Mouse (Mus musculus) intestine, embryonic 14.5 days (tissue): ENCODE measurements around the gene Top2a. TPM values are rescaled to one million over a fixed set of nuclear protein-coding genes. Genes with fewer than 3 reads are reported as not detected.

Experiments used
- ATAC-seq: fragments of 200-750 bp; cut with Nextera tagmentation; replicated peaks from 2 replicates; pipeline ENCODE4 v1.8.0; 2017; ENCODE audit warnings: low read depth, moderate number of reproducible peaks, moderate TSS enrichment, moderate library complexity; ENCODE audit not compliant: low FRiP score, low TSS enrichment
- DNase-seq: peaks from one replicate; pipeline ENCODE4 v3.0.0-alpha.2; 2018; ENCODE audit warnings: low spot score
- H3K27ac ChIP-seq: fragments of 300-500 bp; sonication (generic); 2 replicates; pipeline ENCODE4 v1.5.1; 2014; ENCODE audit warnings: low read depth, mild to moderate bottlenecking, control low read depth
- H3K27me3 ChIP-seq: fragments of 300-500 bp; sonication (generic); replicated peaks from 2 replicates; pipeline ENCODE4 v1.6.1; 2014; ENCODE audit warnings: low read length, control low read depth; ENCODE audit not compliant: control insufficient read depth, insufficient read depth
- H3K36me3 ChIP-seq: fragments of 300-500 bp; sonication (generic); 2 replicates; pipeline ENCODE4 v1.6.1; 2014; ENCODE audit warnings: low read length, control low read depth; ENCODE audit not compliant: control insufficient read depth, insufficient read depth
- H3K4me1 ChIP-seq: fragments of 300-500 bp; sonication (generic); replicated peaks from 2 replicates; pipeline ENCODE4 v1.6.1; 2014; ENCODE audit warnings: low read length, control low read depth, mixed read lengths; ENCODE audit not compliant: control insufficient read depth, insufficient read depth
- H3K4me2 ChIP-seq: fragments of 300-500 bp; sonication (generic); 2 replicates; pipeline ENCODE4 v1.6.1; 2014; ENCODE audit warnings: low read length
- H3K4me3 ChIP-seq: fragments of 300-500 bp; sonication (generic); 2 replicates; pipeline ENCODE4 v1.5.1; 2014; ENCODE audit warnings: low read depth, low read length, control low read depth, mixed read lengths
- H3K9ac ChIP-seq: fragments of 300-500 bp; sonication (generic); 2 replicates; pipeline ENCODE4 v1.6.1; 2014; ENCODE audit warnings: mild to moderate bottlenecking, low read length
- H3K9me3 ChIP-seq: fragments of 300-500 bp; sonication (generic); 2 replicates; pipeline ENCODE4 v1.6.1; 2016; ENCODE audit warnings: low read length, control low read depth; ENCODE audit not compliant: control insufficient read depth
- WGBS: fragments of 180-500 bp; shearing (Covaris S2); extraction: QIAGEN DNeasy Blood & Tissue Kit; methylation state at CpG from one replicate; pipeline ENCODE4 v1.1.7; 2014; 5-methylcytosine and 5-hydroxymethylcytosine counted together
- polyA plus RNA-seq: library from polyadenylated mRNA; unstranded; fragments of >200 nt; fragmentation: Nextera tagmentation; extraction: Ambion mirVana; gene quantifications from 2 replicates; pipeline ENCODE4 v1.2.1, GENCODE M21; 2014

The Top2a gene
- polyA plus RNA-seq, 1 experiment from 2014 or later: 248 TPM

DNA sequence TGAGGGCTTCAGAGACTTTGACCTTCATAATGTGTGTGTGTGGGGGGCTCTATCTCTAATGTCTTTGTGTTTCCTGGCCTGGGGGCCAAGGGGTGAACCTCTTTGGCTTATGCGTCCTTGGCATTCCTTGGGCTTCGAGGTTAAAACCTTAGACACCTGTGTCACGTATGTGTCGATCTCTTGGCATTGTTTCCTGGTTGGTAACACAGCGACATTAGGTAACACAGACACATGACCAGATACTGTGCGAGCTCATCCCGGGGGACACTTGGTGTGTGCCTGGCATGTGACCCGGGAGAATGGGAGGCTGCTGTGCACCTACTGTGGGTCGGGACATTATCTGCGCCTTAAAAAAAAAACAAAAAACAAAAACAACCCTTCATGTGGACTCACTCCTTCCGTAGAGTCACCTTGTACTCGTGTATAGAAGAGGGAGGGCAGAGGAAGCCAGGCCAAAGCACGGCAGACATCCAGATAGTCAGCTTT, 70.1 kb downstream of the Top2a start:
- Histone ChIP-seq H3K4me1 (peaks cover 52% of the 10 kb centered on the region), H3K9me3 (no peaks in the 10 kb centered on the region), H3K27me3 (no peaks in the 10 kb centered on the region), H3K9ac (no peak overlapping the region), H3K4me3 (no peak overlapping the region), H3K27ac (peak overlapping the region; percentile 83), H3K36me3 (peaks cover 25% of the 10 kb centered on the region), H3K4me2 (peak overlapping the region; percentile 40)
- 19% methylated on average over 13 of the region's 13 CpGs for WGBS
- ATAC-seq (no peak), DNase-seq (no peak)

DNA sequence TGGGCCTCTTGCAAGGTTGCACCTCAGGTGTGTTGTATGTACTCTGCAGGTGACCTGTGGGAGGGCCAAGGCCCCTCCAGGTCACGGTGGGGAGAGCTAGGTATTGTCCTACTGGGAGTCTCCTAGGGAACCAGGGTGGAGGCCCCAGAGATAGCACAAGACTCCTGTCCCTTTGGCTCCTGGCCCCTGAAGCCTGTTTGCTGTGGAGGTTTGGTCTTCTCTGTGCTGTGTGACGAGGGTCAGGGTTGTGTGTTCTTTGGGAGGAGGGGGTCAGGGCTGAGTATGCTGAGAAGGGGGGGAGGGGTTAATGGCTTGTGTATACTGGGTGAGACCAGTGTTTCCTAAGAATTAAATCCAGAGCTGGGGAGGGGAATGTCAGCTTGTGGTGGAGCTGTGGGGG, 70.6 kb downstream of the Top2a start:
- ATAC-seq: peak; percentile 47
- H3K4me1 ChIP-seq: peaks cover 50% of the 10 kb centered on the region
- 13% methylated on average over 2 of the region's 2 CpGs for WGBS
- peak; percentile 53 for DNase-seq
- no peak overlapping the region for H3K9ac ChIP-seq
- H3K9me3 ChIP-seq: no peaks in the 10 kb centered on the region
- no peaks in the 10 kb centered on the region for H3K27me3 ChIP-seq
- peaks cover 25% of the 10 kb centered on the region for H3K36me3 ChIP-seq
- H3K4me2 ChIP-seq: no peak overlapping the region
- H3K27ac ChIP-seq: peak overlapping the region; percentile 83; the same call in 1 of the 2 replicates
- H3K4me3 ChIP-seq: no peak overlapping the region

DNA sequence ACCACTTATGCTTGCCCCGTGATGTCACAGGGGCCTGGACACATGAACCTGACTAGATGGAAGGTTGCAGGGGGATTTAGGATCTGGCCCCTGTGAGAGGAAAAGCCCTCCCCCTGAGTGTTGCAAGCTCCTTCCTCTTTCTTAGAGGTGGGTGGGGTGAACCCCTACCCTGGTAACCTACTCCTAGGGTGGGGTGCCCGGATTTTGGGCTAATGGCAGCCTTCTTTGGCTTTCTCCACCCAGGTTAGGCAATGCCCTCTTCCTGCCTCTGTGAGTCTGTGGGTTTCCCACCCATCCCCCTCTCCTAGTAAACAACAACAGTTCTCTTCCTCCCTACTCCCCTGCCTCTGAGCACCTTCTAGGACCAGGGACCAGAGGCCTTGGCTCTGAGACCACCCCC, 71.3 kb downstream of the Top2a start:
- DNase-seq (peak; percentile 50), ATAC-seq (no peak)
- no peaks in the 10 kb centered on the region for H3K27me3 ChIP-seq
- no peak overlapping the region for H3K9ac ChIP-seq
- H3K9me3 ChIP-seq: no peaks in the 10 kb centered on the region
- no peak overlapping the region for H3K4me2 ChIP-seq
- peaks cover 22% of the 10 kb centered on the region for H3K36me3 ChIP-seq
- H3K27ac ChIP-seq: 0 out of 2 replicates have a peak overlapping the region, but pooled peaks have one; percentile 27
- 51% methylated on average over 2 of the region's 2 CpGs for WGBS
- peaks cover 52% of the 10 kb centered on the region for H3K4me1 ChIP-seq
- no peak overlapping the region for H3K4me3 ChIP-seq

DNA sequence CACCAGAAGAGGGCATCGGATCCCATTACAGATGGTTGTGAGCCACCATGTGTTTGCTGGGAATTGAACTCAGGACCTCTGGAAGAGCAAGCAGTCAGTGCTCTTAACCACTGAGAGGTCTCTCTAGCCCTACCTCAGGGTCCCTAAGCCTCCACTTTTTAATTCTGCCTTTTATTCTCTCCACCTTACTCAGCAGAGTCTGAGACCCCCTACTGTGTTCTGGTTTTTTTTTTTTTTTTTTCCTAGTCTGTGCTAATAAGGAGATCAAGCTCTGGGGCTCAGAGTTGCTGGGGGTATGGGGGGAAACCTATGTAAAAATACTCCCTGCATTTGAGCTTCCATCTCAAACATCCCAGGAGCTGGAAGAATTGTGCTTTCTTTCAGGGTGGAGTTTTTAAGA, 71.9 kb downstream of the Top2a start:
- Histone ChIP-seq H3K9ac (no peak overlapping the region), H3K4me3 (no peak overlapping the region), H3K4me2 (no peak overlapping the region), H3K27ac (no peak overlapping the region), H3K9me3 (no peaks in the 10 kb centered on the region), H3K4me1 (peaks cover 57% of the 10 kb centered on the region), H3K36me3 (peaks cover 20% of the 10 kb centered on the region), H3K27me3 (no peaks in the 10 kb centered on the region)
- ATAC-seq (no peak), DNase-seq (no peak)
- 81% methylated on average over 1 of the region's 1 CpGs for WGBS

DNA sequence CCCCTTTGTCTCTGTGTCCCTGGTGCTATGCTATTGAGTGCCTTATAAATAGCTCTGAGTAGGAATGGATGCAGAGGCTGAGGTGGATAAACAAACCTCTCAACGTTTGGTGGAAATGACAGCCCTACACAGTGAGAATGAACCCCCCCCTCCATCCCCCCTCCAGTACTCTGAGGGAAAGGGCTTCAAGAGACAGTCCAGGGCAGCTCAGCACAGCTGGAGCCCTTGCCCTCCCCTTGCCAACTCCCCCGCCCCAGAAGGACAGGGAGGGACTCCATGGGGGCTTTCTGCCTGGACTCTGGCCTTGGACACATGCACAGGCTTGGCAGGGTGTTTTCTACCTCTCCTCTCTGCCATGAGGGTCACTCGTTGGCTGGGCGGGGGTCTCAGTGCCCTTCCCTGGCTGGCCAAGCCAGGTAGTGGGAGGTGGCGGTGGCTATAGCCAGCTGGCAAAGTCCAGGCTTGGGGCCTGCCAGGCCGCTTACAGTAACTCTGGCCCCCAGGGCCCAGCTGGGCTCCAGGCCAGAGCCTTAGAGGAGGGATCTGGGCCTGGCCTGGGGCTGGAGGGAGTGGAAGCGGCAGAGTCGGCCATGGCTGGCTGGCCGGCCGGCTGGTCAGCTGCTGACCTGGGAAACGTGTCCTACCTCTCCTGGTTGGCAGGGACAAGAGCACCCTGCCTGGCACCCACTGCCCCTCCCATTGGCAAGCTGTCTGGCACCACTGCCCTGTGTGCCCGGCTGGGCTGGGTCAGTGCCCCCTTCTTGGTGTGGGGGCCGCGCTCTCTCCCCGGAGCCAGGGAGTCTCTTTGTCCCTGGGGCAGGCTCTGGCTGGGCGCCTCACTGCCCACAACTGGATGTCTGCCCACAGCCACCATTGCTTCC, 72.7 kb downstream of the Top2a start:
- no peaks in the 10 kb centered on the region for H3K27me3 ChIP-seq
- peak overlapping the region; percentile 38 for H3K27ac ChIP-seq
- no peak overlapping the region for H3K4me3 ChIP-seq
- DNase-seq (no peak), ATAC-seq (no peak)
- H3K36me3 ChIP-seq: peaks cover 20% of the 10 kb centered on the region; the same call in 1 of the 2 replicates
- H3K9me3 ChIP-seq: no peaks in the 10 kb centered on the region
- H3K4me1 ChIP-seq: peaks cover 59% of the 10 kb centered on the region
- H3K9ac ChIP-seq: no peak overlapping the region
- WGBS: 69% methylated on average over 16 of the region's 16 CpGs
- H3K4me2 ChIP-seq: no peak overlapping the region

DNA sequence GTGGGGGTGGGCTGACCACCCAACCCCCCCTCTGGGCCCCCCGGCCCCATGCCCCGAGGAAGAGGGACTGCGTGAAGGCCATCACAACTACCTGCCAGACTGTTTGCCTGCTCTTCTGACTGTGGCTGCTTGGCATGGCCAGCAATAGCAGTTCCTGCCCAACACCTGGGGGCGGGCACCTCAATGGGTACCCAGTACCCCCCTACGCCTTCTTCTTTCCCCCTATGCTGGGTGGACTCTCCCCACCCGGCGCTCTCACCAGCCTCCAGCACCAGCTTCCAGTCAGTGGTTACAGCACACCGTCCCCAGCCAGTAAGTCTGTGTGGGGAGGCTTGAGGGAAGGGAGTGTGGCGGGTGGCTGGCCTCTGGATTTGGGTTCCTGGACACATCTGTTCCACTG, 73.5 kb downstream of the Top2a start:
- Histone ChIP-seq H3K4me1 (peaks cover 57% of the 10 kb centered on the region), H3K4me3 (no peak overlapping the region), H3K36me3 (peaks cover 20% of the 10 kb centered on the region; the same call in 1 of the 2 replicates), H3K9ac (no peak overlapping the region), H3K9me3 (no peaks in the 10 kb centered on the region), H3K27ac (peak overlapping the region; percentile 38; the same call in 1 of the 2 replicates), H3K4me2 (no peak overlapping the region), H3K27me3 (no peaks in the 10 kb centered on the region)
- WGBS: 82% methylated on average over 9 of the region's 9 CpGs
- ATAC-seq (no peak), DNase-seq (no peak)

DNA sequence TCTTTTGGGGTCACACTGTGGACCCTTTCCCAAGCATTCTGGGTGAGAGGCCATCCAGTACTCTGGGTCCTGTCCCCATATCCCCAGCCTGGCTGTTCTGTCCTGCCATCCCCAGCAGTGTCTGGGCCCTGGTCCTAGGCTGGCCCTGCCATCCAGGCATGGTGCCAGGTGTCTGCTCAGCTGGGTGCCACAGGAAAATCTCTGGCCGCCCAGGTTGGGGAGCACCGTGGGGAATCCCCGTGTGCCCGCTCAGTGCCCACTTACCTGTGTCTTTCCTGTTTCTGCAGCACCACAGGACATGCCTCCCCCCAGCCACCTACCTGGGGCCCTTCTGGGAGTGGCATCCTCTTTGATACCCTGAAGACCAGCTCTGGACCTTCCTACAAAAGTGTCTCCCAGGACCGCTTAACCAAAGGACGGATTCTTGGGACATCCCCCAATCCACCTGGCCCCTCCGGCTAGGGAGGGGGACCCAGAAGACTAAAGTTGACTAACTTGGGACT, 74.0 kb downstream of the Top2a start:
- H3K36me3 ChIP-seq: peaks cover 20% of the 10 kb centered on the region; the same call in 1 of the 2 replicates
- no peak overlapping the region for H3K4me2 ChIP-seq
- H3K9ac ChIP-seq: no peak overlapping the region
- H3K27ac ChIP-seq: no peak overlapping the region
- DNase-seq: no peak
- H3K9me3 ChIP-seq: no peaks in the 10 kb centered on the region
- no peak for ATAC-seq
- H3K27me3 ChIP-seq: no peaks in the 10 kb centered on the region
- H3K4me1 ChIP-seq: peaks cover 57% of the 10 kb centered on the region
- H3K4me3 ChIP-seq: no peak overlapping the region
- 92% methylated on average over 7 of the region's 7 CpGs for WGBS

DNA sequence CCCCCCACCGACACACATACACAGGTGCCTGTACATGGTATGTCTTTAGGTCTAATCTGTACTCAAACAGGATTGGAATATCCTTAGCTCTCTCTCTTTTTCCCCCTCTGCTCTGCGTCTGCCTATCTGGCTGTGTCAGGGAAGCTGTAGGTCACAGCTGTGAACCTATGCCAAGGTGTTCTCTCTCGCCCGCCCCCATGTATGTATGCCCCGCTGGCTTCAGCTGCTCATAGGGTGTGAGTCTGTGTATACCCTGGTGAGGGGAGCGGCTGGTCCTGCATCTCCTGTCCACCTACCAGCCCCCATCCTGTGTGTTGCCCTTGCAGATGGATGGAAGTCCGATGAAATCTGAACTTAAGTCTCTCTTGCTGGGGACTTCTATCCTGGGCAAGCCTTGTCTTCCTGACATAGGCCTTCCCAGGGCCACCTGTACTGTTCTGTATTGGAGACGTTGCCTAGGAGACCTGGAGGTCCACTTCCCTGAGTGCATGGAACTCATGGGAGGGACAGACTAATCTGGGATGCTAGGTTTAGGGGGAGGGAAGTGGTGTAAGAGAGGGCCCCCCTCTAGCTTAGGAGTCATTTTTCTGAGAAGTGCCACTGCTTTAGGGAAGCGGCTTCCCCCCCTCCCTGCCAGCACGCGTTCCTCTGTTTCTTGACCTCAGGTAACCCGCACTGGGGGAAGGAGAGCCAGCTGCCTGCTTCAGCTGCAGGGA, 74.6 kb downstream of the Top2a start:
- no peak overlapping the region for H3K9ac ChIP-seq

More for the DNA sequence above, 74.6 kb downstream of the Top2a start:
- Histone ChIP-seq H3K9me3 (no peaks in the 10 kb centered on the region), H3K36me3 (peaks cover 20% of the 10 kb centered on the region; the same call in 1 of the 2 replicates), H3K4me1 (peaks cover 57% of the 10 kb centered on the region), H3K27ac (no peak overlapping the region), H3K27me3 (no peaks in the 10 kb centered on the region), H3K4me3 (no peak overlapping the region), H3K4me2 (no peak overlapping the region)
- 86% methylated on average over 10 of the region's 12 CpGs for WGBS
- no peak for ATAC-seq
- no peak for DNase-seq
